Comparison of ENCODE assay signal across 8 mouse cellular contexts in the genomic region with DNA sequence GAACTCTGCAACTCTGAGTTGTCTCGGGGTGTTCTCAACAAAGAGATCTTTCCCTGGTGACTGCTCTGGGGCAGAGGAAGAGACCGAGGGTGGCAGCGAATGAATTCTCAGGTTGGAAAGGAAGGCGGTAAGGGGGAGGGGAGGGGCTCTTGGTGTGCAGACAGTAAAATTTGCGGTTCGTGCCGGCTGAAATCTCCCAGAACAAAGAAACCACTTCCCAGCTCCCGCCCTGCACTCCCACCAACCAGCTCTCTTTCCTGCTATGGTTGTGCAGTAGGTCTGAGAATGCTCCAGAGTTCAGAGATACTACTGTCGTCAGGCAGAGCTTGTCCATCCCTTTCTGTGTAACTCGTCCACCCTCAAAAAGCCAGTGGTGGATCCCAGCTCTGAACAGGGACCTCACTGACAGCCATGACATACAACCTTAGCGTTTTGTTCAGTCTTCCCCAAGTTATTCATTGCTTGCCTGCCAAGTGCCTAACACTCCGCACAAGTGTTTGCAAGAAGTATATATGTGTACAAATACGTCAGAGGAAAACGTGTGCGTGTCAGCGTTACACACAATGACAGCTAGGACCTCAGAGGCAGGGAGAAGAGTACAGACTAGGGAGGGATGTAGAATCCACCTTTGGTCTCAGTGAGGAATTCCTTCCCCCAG.
DNase-seq lines count a peak whose midpoint lies in the region; ATAC-seq lines count a peak whose summit lies in the region.

No protein-coding gene starts in this region.

- H3K27ac ChIP-seq in heart, embryonic 10.5 days: peak overlapping the region; percentile 93
- peak overlapping the region; percentile 98 for H3K27ac ChIP-seq in limb, embryonic 15.5 days
- peak overlapping the region; percentile 98 for H3K27ac ChIP-seq in stomach, embryonic 14.5 days (ENCODE audit: low read length)

- peak overlapping the region; percentile 63 for H3K4me3 ChIP-seq in heart, embryonic 10.5 days
- H3K4me3 ChIP-seq in limb, embryonic 15.5 days: peak overlapping the region; percentile 45
- peak overlapping the region; percentile 41 for H3K4me3 ChIP-seq in stomach, embryonic 14.5 days (ENCODE audit: low read depth, low read length)

- H3K4me2 ChIP-seq in limb, embryonic 15.5 days: peak overlapping the region; percentile 65
- peak overlapping the region; percentile 72 for H3K4me2 ChIP-seq in stomach, embryonic 14.5 days (replicated peaks; ENCODE audit: low read depth, low read length)

- H3K9me3 ChIP-seq in heart, embryonic 10.5 days: no peaks in the 10 kb centered on the region
- no peaks in the 10 kb centered on the region for H3K9me3 ChIP-seq in limb, embryonic 15.5 days
- H3K9me3 ChIP-seq in stomach, embryonic 14.5 days (ENCODE audit: control insufficient read depth, low read depth, low read length): no peaks in the 10 kb centered on the region

- H3K27me3 ChIP-seq in heart, embryonic 10.5 days (ENCODE audit: insufficient read depth, poor library complexity, severe bottlenecking): no peaks in the 10 kb centered on the region
- H3K27me3 ChIP-seq in limb, embryonic 15.5 days: no peaks in the 10 kb centered on the region
- no peaks in the 10 kb centered on the region for H3K27me3 ChIP-seq in stomach, embryonic 14.5 days (ENCODE audit: control insufficient read depth, insufficient read depth, low read length)

- H3K36me3 ChIP-seq in heart, embryonic 10.5 days: no peaks in the 10 kb centered on the region
- no peaks in the 10 kb centered on the region for H3K36me3 ChIP-seq in limb, embryonic 15.5 days
- H3K36me3 ChIP-seq in stomach, embryonic 14.5 days (ENCODE audit: control insufficient read depth, insufficient read depth, low read length): no peaks in the 10 kb centered on the region

- intact Hi-C loops in heart, postnatal 10 days (cut with DNase I): loop anchor here (1.0 to 2.0 kb wide), 5 partner anchors 216 to 723 kb away; no protein-coding TSS in a partner anchor

- DNase-seq in heart, embryonic 10.5 days (ENCODE audit: low spot score): peak; percentile 85
- no peak for DNase-seq in heart, postnatal 10 days
- DNase-seq in fibroblast of lung, adult 2 months (ENCODE audit: low read depth): peak; percentile 37
- DNase-seq in retina, postnatal 1 day: no peak
- no peak for DNase-seq in frontal cortex, postnatal 25 days (ENCODE audit: low spot score in 2 of 2)

- peaks cover 38% of the 10 kb centered on the region for H3K4me1 ChIP-seq in heart, embryonic 10.5 days
- H3K4me1 ChIP-seq in limb, embryonic 15.5 days: peaks cover 43% of the 10 kb centered on the region
- H3K4me1 ChIP-seq in stomach, embryonic 14.5 days (ENCODE audit: control insufficient read depth, insufficient read depth, low read length): peaks cover 36% of the 10 kb centered on the region

- H3K9ac ChIP-seq in limb, embryonic 15.5 days: peak overlapping the region; percentile 44
- peak overlapping the region; percentile 63 for H3K9ac ChIP-seq in stomach, embryonic 14.5 days (replicated peaks; ENCODE audit: low read depth, low read length)

- 17% methylated on average over 16 of the region's 16 CpGs for WGBS in heart, embryonic 10.5 days
- WGBS in limb, embryonic 15.5 days: 7% methylated on average over 16 of the region's 16 CpGs
- 9% methylated on average over 16 of the region's 16 CpGs for WGBS in stomach, embryonic 14.5 days

- ATAC-seq in CD4-positive, CD25-positive, alpha-beta regulatory T cell, adult 4 months: peak; percentile 19
- ATAC-seq in limb, embryonic 15.5 days (ENCODE audit: insufficient number of reproducible peaks, low FRiP score, low TSS enrichment, low read depth): peak; percentile 31; the same call in 1 of the 2 replicates
- peak; percentile 15; the same call in 1 of the 2 replicates for ATAC-seq in stomach, embryonic 14.5 days (ENCODE audit: insufficient number of reproducible peaks, insufficient read depth, low FRiP score, low read depth)

Comparison
In these comparisons a context has a peak if more than half of its experiments do, and no peak if none do; other contexts are left out.
1. DNase-seq: peak in heart, embryonic 10.5 days (single experiment) and fibroblast of lung, adult 2 months (single experiment); none in heart, postnatal 10 days (0 of 2), retina, postnatal 1 day (single experiment) and frontal cortex, postnatal 25 days (0 of 2).
2. Peak in every context shown above with its lines, with median percentiles within 50 percentile points of each other: H3K27ac ChIP-seq, H3K4me3 ChIP-seq and ATAC-seq.